Mouse (Mus musculus): ENCODE results near the gene Sctr.

The Sctr gene

DNA sequence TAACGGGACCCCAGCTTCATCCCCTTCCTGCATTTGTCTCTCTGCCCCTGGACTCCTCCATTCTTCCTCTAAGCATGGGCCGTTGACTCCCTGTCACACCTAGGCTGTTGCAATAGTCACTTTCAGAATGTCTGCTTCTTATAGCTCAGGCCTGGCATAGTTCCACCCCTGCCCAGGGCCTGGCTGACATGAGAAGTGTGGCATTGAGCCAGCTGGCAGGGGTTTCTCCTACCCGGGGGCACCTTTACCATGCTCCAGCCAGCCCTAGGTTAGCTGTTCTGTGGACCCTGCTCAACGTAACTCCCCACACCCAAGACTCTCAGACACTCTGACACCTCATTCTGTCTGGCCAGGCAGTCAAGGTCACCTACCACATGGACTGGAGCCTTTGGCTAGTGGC, 21.0 kb downstream of the Sctr start:
- no peak for DNase-seq (ENCODE audit: low read depth, low spot score)

DNA sequence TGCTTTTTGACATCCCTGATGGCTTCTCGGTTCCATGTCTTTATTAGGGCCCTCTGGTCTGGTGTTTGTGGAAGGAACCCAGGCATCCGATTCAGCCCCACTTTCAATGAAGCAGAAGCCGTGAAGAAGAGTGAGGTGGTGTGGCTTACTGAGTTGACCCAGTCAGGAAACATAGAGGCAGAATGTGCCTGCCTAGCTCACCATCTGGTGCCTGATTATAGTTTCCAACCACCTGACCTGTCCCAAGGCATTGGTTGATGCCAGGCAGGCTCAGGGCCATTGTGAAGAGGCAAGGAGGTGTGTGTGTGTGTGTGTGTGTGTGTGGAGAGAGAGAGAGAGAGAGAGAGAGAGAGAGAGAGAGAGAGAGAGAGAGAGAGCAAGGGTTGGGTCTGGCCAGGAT, 23.8 kb downstream of the Sctr start:
- DNase-seq (ENCODE audit: low read depth, low spot score) = no peak

- DNase-seq (ENCODE audit: low read depth, low spot score) = peak; percentile 91
Observed at GRCm38 (mm10) chr1:120032804-120033468, 26.2 kb downstream of the Sctr start.

DNA sequence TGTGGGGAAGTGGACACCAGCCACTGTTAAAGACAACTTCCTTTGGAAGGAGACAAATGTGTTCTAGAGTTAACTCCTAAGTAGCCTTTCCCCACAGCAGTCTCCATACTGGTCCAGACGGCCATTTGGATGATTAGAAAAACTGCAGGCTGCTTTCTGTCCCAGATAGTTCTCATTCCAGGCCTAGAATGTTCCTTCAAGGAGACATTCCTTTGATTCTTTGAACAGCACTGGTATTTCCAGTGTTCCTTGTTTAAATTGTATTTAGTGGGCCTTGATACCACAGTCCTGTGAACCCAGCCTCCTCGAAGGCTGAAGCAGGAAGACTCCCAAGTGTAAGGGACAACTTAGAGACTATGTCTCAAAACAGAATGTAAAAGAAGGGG, 26.8 kb downstream of the Sctr start:
- no peak for DNase-seq (ENCODE audit: low read depth, low spot score)

- DNase-seq (ENCODE audit: low read depth, low spot score) = no peak
Observed at GRCm38 (mm10) chr1:120034793-120035192, 28.1 kb downstream of the Sctr start.

- DNase-seq (ENCODE audit: low read depth, low spot score) = no peak
Observed at GRCm38 (mm10) chr1:120035456-120036034, 28.9 kb downstream of the Sctr start.

GRCm38 (mm10) chr1:120037021-120037683, 30.5 kb downstream of the Sctr start:
- no peak for DNase-seq (ENCODE audit: low read depth, low spot score)

- no peak for DNase-seq (ENCODE audit: low read depth, low spot score)
Observed at GRCm38 (mm10) chr1:120038594-120038993, 31.9 kb downstream of the Sctr start.

GRCm38 (mm10) chr1:120042421-120042820, 35.7 kb downstream of the Sctr start:
- DNase-seq (ENCODE audit: low read depth, low spot score) = peak; percentile 30

- no peak for DNase-seq (ENCODE audit: low read depth, low spot score)
Observed at GRCm38 (mm10) chr1:120044584-120044983, 37.9 kb downstream of the Sctr start.

DNA sequence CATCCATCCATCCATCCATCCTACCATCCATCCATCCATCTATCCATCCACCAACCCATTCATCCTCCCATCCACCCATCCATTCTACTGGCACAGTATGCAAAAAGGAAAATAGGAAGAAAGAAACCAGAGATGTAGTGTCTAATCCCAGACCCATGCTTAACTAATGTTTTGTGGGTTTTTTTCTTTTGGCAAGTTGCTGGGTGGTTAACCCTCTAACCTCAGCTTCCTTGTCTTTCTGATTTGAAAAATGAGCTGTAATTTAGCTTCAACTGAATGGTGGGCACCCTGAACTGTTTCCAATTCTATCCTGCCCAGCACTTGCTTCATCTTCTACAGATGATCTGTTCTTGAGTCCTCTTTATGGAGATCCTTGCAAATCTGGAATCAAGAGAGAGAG, 40.6 kb downstream of the Sctr start:
- DNase-seq (ENCODE audit: low read depth, low spot score) = no peak

DNA sequence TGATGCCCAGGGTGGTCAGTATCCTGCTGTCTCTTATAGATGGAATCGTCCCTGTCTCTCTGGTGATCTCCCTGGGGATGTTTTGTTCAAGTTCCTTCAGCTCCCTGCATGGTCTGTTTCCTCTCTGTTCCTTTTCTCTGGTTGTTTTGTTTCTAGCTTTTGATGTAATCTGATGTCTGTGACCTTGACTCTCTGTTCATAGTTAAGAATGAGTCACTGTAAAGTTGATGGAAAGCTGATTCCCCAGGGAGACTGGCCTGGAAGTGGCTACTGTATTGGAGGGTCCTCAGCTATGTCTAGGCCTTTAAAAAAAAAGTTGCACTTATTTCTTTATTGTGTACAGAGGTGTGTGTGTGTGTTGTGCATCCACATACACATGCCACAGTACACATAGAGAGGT, 44.4 kb downstream of the Sctr start:
- DNase-seq (ENCODE audit: low read depth, low spot score) = no peak

- no peak for DNase-seq (ENCODE audit: low read depth, low spot score)
Observed at GRCm38 (mm10) chr1:120054997-120055396, 48.3 kb downstream of the Sctr start.

DNA sequence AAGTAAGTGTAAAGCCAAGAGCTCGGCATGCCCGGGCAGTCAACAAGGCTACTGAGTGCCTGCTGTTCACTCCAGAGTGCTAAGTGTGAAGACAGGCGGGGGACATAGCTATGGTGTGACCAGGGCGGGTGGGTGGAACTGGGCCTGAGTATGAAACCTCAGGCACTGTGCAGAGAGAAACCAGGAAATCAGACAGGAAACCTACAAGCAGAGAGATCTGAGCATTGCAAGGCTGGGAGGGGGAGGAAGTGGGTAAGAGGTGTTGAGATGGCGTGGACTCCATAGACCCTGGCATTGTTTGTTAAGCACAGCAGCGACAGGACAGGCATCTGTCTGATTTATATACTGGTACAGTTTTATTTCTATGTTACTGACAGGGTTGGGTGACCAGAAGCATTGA, 48.8 kb downstream of the Sctr start:
- DNase-seq (ENCODE audit: low read depth, low spot score) = no peak

- no peak for DNase-seq (ENCODE audit: low read depth, low spot score)
Observed at GRCm38 (mm10) chr1:120056236-120056635, 49.5 kb downstream of the Sctr start.

DNA sequence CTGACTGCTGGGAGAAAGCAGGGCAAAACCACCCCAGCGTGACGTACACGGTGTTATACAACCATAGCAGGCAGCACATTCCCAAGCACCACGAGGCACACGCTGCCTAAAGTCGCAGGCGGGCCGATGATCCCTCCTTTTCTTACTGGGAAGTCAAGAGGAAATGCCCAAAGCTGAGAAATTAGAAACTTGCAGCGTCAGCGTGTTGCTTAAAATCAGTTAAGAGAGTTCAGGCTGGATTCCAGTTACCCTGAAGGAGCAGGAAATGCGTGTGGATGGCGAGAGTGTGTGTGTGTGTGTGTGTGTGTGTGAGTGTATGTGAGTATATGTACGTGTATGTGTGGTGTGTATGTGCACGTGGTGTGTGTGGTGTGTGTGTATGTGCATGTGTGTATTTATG, 50.4 kb downstream of the Sctr start:
- no peak for DNase-seq (ENCODE audit: low read depth, low spot score)

GRCm38 (mm10) chr1:120057674-120058430, 51.2 kb downstream of the Sctr start:
- DNase-seq (ENCODE audit: low read depth, low spot score) = no peak

- no peak for DNase-seq (ENCODE audit: low read depth, low spot score)
Observed at GRCm38 (mm10) chr1:120060687-120061086, 54.0 kb downstream of the Sctr start.

- no peak for DNase-seq (ENCODE audit: low read depth, low spot score)
Observed at GRCm38 (mm10) chr1:120062231-120062630, 55.5 kb downstream of the Sctr start.

DNA sequence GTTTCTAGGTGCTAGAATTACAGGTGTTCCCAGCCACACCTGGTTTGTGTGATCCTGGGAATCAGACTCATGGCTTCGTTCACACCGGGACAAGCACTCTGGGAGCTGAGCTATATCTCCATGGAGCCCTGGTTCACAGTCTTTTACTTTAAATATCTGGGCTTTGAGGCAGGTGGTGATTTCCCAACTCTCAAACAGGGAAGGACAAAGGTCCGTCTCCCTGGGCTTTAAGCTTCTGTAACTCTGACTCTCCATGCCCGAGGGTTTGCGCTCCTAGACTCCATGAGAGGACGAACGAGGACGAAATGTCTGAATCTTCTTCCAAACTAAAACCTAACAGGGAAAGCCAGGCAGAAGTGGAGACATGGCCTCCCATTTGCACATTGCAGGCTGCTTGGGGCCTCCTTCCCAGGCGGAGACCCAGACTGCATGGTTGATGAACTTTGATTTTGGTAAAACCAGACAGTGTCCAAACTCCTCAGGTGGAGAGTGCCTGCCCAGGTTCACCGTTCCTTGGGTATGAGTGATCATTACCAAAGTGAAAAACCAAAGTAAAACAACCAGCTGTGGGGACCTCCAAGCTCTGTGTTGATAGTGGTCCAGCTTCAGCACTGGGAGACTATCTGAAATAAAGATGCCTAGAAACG, 57.5 kb downstream of the Sctr start:
- DNase-seq (ENCODE audit: low read depth, low spot score) = no peak

DNA sequence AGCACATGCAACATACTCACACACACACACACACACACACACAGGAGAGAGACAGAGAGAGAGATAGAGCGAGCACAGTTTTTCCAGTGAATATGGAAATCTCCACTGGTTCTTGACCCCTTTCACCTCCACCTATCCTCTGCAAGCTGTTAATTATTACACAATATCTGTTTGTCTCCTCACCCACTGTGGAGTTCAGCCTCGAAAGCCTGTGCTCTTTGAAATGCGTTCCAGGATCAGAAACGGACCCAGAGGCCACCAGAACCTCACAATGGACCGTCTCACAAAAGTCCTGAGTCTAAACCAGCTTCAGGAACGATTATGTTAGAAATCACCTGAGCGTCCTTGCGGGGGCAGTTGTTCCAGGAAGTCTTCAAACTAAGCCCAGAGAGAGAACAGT, 59.5 kb downstream of the Sctr start:
- no peak for DNase-seq (ENCODE audit: low read depth, low spot score)

- no peak for DNase-seq (ENCODE audit: low read depth, low spot score)
Observed at GRCm38 (mm10) chr1:120066625-120067024, 59.9 kb downstream of the Sctr start.
